Mouse (Mus musculus): ENCODE measurements around the gene Fam184a.

DNA sequence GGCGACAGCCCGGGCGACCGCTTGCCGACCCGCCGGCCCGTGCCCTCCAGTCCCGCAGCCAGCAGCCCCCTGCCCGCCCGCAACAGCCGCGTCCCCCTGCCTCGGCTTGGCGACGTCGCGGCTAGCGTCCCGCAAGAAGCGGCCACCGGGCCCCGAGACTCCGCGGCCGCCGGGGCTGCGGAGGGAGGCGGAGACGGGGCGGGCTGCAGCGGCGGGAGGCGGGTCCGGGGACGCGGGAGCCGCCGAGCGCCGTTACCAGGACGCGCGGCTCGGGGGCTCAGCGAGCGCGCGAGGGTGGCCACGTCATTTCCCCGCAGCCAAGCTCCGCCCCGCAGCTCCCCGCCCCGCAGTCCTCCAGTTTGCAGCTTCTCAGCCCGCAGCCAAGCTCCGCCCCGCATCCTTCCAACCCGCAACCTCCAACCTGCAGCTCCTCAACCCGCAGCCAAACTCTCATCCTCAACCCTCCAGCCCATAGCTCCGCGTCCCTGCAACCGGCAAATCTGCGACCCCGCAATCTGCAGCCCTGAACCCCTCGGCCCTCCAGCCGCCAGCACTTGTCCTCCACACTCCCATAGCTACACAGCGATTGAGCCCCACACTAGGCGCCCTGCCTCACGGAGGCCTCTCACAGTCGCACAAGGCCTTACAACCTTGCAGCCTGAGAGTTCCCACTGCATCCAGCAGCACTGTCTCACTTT, at the start of gene Fam184a:
- TF ChIP-seq CTCF (IDR thresholded peaks at IDR 0.05; ENCODE audit: low read depth, low read length), result no peak
- no peak for TF ChIP-seq GATA1 (IDR thresholded peaks at IDR 0.05; ENCODE audit: borderline replicate concordance, low read length)

All from G1E (cell line).